Mouse (Mus musculus): ENCODE results near the gene Trim7. TPM values are rescaled to one million over a fixed set of nuclear protein-coding genes. Genes with fewer than 3 reads are reported as not detected.

Gene Trim7
- polyA plus RNA-seq, 1 experiment, result 8.7 TPM

- H3K9me3 ChIP-seq (replicated peaks; ENCODE audit: control insufficient read depth, insufficient read depth, low read length, poor library complexity, severe bottlenecking), result no peaks in the 10 kb centered on the region
- no peaks in the 10 kb centered on the region for H3K4me1 ChIP-seq (ENCODE audit: control insufficient read depth, insufficient read depth, low read length)
- TF ChIP-seq CTCF (IDR thresholded peaks at IDR 0.05; ENCODE audit: low read depth, low read length) (no peak), POLR2A (IDR thresholded peaks at IDR 0.05; ENCODE audit: insufficient read depth, low read length) (no peak), EP300 (IDR thresholded peaks at IDR 0.05; ENCODE audit: insufficient read depth, low read depth, low read length) (no peak)
- H3K27me3 ChIP-seq (ENCODE audit: control insufficient read depth, insufficient read depth, low read length, poor library complexity, severe bottlenecking), result 0 out of 2 replicates have a peak, but pooled peaks cover 2% of the 10 kb centered on the region
- no peaks in the 10 kb centered on the region for H3K36me3 ChIP-seq (ENCODE audit: control insufficient read depth, insufficient read depth, low read length, poor library complexity, severe bottlenecking)
- peak overlapping the region; percentile 72 for H3K9ac ChIP-seq (ENCODE audit: low read depth, poor library complexity, severe bottlenecking)
- H3K4me3 ChIP-seq (ENCODE audit: low read depth, low read length), result peak overlapping the region; percentile 98
- H3K27ac ChIP-seq (ENCODE audit: insufficient read depth, low read length), result no peak overlapping the region
Observed at GRCm38 (mm10) chr11:48852624-48853473, 26.9 kb downstream of the Trim7 start.

DNA sequence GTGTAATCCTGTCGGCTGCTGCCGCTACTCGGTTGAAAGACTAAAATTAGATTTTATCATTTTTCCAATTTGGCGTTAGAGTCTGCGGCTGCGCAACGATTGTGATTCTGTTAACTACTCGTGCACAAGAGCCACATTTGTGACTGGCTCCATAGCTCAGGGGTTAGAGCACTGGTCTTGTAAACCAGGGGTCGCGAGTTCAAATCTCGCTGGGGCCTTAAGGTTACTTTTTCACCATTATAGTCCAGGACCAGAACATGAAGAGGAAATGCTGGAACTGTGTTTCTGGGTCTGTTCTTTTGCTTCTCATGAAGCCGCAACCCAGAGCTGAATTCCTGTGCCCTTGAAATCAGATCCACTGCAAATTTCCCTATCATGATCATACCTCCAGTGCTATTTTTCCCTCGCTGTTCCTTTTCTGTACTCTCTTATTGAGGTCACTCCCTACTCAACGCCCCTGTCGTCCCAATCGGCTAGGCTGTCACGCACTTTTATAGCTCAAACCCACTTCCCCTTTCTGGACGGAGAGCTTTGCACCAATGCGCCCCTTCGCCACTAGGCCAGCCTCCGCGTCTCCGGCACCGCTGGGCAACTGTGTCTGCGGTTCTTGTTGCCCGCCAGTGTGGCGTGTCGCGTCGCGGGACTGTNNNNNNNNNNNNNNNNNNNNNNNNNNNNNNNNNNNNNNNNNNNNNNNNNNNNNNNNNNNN is 27.7 kb downstream of the Trim7 start:
- Histone ChIP-seq H3K27ac (ENCODE audit: insufficient read depth, low read length) (no peak overlapping the region), H3K4me1 (ENCODE audit: control insufficient read depth, insufficient read depth, low read length) (no peaks in the 10 kb centered on the region), H3K9me3 (replicated peaks; ENCODE audit: control insufficient read depth, insufficient read depth, low read length, poor library complexity, severe bottlenecking) (no peaks in the 10 kb centered on the region), H3K9ac (ENCODE audit: low read depth, poor library complexity, severe bottlenecking) (peak overlapping the region; percentile 72), H3K4me3 (ENCODE audit: low read depth, low read length) (peak overlapping the region; percentile 98), H3K36me3 (ENCODE audit: control insufficient read depth, insufficient read depth, low read length, poor library complexity, severe bottlenecking) (no peaks in the 10 kb centered on the region), H3K27me3 (ENCODE audit: control insufficient read depth, insufficient read depth, low read length, poor library complexity, severe bottlenecking) (0 out of 2 replicates have a peak, but pooled peaks cover 2% of the 10 kb centered on the region)
- TF ChIP-seq POLR2A (IDR thresholded peaks at IDR 0.05; ENCODE audit: insufficient read depth, low read length), result no peak
- no peak for TF ChIP-seq EP300 (IDR thresholded peaks at IDR 0.05; ENCODE audit: insufficient read depth, low read depth, low read length)
- no peak for TF ChIP-seq CTCF (IDR thresholded peaks at IDR 0.05; ENCODE audit: low read depth, low read length)

DNA sequence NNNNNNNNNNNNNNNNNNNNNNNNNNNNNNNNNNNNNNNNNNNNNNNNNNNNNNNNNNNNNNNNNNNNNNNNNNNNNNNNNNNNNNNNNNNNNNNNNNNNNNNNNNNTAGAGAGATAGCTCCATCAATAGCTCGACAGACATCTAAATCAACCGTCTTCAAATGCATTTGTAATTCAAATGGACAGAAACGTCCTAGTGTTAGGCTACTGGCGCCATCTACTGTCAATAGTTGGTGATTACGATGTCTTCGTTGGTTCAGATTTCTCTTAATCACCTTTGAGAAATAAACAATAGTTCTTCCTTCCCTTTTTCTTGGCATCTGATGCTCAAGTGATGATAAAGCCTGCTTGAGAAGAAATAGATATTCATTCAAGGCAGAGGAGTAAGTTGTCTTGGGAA is 33.1 kb downstream of the Trim7 start:
- no peak overlapping the region for H3K9ac ChIP-seq (ENCODE audit: low read depth, poor library complexity, severe bottlenecking)
- no peak for TF ChIP-seq POLR2A (IDR thresholded peaks at IDR 0.05; ENCODE audit: insufficient read depth, low read length)
- no peak for TF ChIP-seq EP300 (IDR thresholded peaks at IDR 0.05; ENCODE audit: insufficient read depth, low read depth, low read length)
- peak; percentile 21 for TF ChIP-seq CTCF (IDR thresholded peaks at IDR 0.05; ENCODE audit: low read depth, low read length)
- no peaks in the 10 kb centered on the region for H3K9me3 ChIP-seq (replicated peaks; ENCODE audit: control insufficient read depth, insufficient read depth, low read length, poor library complexity, severe bottlenecking)
- H3K4me1 ChIP-seq (ENCODE audit: control insufficient read depth, insufficient read depth, low read length), result no peaks in the 10 kb centered on the region
- no peak overlapping the region for H3K4me3 ChIP-seq (ENCODE audit: low read depth, low read length)
- 0 out of 2 replicates have a peak, but pooled peaks cover 2% of the 10 kb centered on the region for H3K27me3 ChIP-seq (ENCODE audit: control insufficient read depth, insufficient read depth, low read length, poor library complexity, severe bottlenecking)
- no peaks in the 10 kb centered on the region for H3K36me3 ChIP-seq (ENCODE audit: control insufficient read depth, insufficient read depth, low read length, poor library complexity, severe bottlenecking)
- H3K27ac ChIP-seq (ENCODE audit: insufficient read depth, low read length), result no peak overlapping the region

GRCm38 (mm10) chr11:48862784-48863319 is 36.9 kb downstream of the Trim7 start:
- H3K36me3 ChIP-seq (ENCODE audit: control insufficient read depth, insufficient read depth, low read length, poor library complexity, severe bottlenecking), result no peaks in the 10 kb centered on the region
- no peaks in the 10 kb centered on the region for H3K4me1 ChIP-seq (ENCODE audit: control insufficient read depth, insufficient read depth, low read length)
- H3K27ac ChIP-seq (ENCODE audit: insufficient read depth, low read length), result no peak overlapping the region
- H3K9ac ChIP-seq (ENCODE audit: low read depth, poor library complexity, severe bottlenecking), result no peak overlapping the region
- TF ChIP-seq CTCF (IDR thresholded peaks at IDR 0.05; ENCODE audit: low read depth, low read length), result no peak
- no peak for TF ChIP-seq POLR2A (IDR thresholded peaks at IDR 0.05; ENCODE audit: insufficient read depth, low read length)
- no peak for TF ChIP-seq EP300 (IDR thresholded peaks at IDR 0.05; ENCODE audit: insufficient read depth, low read depth, low read length)
- H3K4me3 ChIP-seq (ENCODE audit: low read depth, low read length), result no peak overlapping the region
- H3K27me3 ChIP-seq (ENCODE audit: control insufficient read depth, insufficient read depth, low read length, poor library complexity, severe bottlenecking), result no peaks in the 10 kb centered on the region
- H3K9me3 ChIP-seq (replicated peaks; ENCODE audit: control insufficient read depth, insufficient read depth, low read length, poor library complexity, severe bottlenecking), result no peaks in the 10 kb centered on the region

- no peak overlapping the region for H3K27ac ChIP-seq (ENCODE audit: insufficient read depth, low read length)
- no peaks in the 10 kb centered on the region for H3K36me3 ChIP-seq (ENCODE audit: control insufficient read depth, insufficient read depth, low read length, poor library complexity, severe bottlenecking)
- no peak overlapping the region for H3K4me3 ChIP-seq (ENCODE audit: low read depth, low read length)
- no peaks in the 10 kb centered on the region for H3K9me3 ChIP-seq (replicated peaks; ENCODE audit: control insufficient read depth, insufficient read depth, low read length, poor library complexity, severe bottlenecking)
- H3K4me1 ChIP-seq (ENCODE audit: control insufficient read depth, insufficient read depth, low read length), result no peaks in the 10 kb centered on the region
- TF ChIP-seq EP300 (IDR thresholded peaks at IDR 0.05; ENCODE audit: insufficient read depth, low read depth, low read length) (no peak), POLR2A (IDR thresholded peaks at IDR 0.05; ENCODE audit: insufficient read depth, low read length) (no peak), CTCF (IDR thresholded peaks at IDR 0.05; ENCODE audit: low read depth, low read length) (no peak)
- H3K9ac ChIP-seq (ENCODE audit: low read depth, poor library complexity, severe bottlenecking), result no peak overlapping the region
- H3K27me3 ChIP-seq (ENCODE audit: control insufficient read depth, insufficient read depth, low read length, poor library complexity, severe bottlenecking), result no peaks in the 10 kb centered on the region
Observed at GRCm38 (mm10) chr11:48863808-48864207, 37.9 kb downstream of the Trim7 start.
